Mouse (Mus musculus): ENCODE data around the gene Ssx9.

DNA sequence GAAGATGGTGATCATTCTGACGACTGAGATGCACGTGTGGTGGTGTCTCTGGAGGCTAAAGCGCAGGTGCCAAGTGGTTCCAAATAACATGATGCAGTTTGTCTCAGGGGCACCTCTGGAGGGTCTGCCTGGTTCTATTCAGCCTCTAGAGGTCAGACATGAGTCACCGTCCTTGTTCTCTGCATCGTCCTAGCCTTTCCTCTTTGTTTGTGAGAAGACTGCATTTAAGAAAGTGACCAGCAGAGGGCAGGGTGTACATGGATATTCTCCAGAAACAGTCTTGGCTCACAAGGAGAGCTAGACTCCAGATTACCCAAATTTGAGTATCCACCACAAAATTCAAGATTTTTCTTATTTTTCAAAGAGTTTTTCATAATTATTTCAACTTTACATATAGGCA is 15.3 kb upstream of the Ssx9 start:
- TF ChIP-seq CTCF (IDR thresholded peaks at IDR 0.05; ENCODE audit: low read depth, low read length) (peak; percentile 17; the same call in 1 of the 2 replicates), GATA1 (IDR thresholded peaks at IDR 0.05; ENCODE audit: borderline replicate concordance, low read length) (no peak), GATA2 (IDR thresholded peaks at IDR 0.05; ENCODE audit: borderline replicate concordance, low read depth, low read length) (no peak), TAL1 (conservative IDR thresholded peaks at IDR 0.05; ENCODE audit: low read depth, low read length) (no peak)

All from G1E (cell line).